Mouse (Mus musculus) MEL-GATA-1-ER (cell line): ENCODE measurements around the gene Npm3.
A peak's percentile ranks its signal among the peaks of the same experiment; 100 is the strongest.

Source experiments
- DNase-seq: peaks from one replicate; pipeline ENCODE4 v3.0.0-alpha.2; 2012; ENCODE audit warnings: low read depth; ENCODE audit errors: extremely low read depth

Npm3 gene

GRCm38 (mm10) chr19:45758671-45759070, 9.3 kb upstream of the Npm3 start:
- no peak for DNase-seq

DNA sequence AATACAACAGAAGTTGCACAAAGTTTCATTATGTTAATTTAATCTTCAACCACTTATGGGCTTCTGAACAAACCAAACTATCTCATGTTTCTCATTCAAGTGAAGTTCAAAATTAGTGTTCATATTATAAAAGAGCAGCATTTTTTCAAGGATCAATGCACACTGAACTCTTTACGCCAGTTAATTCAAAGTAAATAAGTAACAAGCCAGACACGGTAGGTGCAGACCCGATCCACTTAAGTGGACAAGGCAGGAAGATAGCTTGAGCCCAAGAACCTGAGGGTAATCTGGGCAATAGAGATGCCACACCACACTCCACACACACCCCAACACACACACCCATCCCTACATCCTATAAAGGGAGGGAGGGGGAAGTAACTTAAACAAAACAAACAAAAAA, 4.2 kb upstream of the Npm3 start:
- DNase-seq, result no peak

GRCm38 (mm10) chr19:45751881-45752280, 2.5 kb upstream of the Npm3 start:
- DNase-seq, result no peak

GRCm38 (mm10) chr19:45748691-45749242, 624 bp downstream of the Npm3 start:
- peak; percentile 31 for DNase-seq

DNA sequence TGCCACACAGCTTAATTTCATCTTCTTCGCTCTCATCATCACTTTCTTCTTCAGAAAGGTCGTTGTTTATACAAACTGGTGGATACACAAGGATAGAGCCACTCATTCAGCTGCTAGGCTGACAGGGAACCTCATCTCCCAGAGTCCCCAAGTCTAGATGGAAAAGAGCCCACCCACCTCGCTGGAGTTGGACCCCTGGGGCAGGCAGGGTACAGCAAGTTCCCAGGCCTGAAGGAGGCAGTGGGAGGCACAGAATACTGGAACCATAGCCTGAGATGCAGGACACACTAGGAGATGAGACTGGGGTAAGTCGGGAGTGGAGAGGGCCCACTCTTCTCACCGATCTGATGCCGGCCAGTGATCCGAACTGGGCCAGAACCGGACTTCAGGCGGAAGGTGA, 1.2 kb downstream of the Npm3 start:
- DNase-seq, result no peak

GRCm38 (mm10) chr19:45747028-45747867, 2.1 kb downstream of the Npm3 start:
- peak; percentile 84 for DNase-seq

DNA sequence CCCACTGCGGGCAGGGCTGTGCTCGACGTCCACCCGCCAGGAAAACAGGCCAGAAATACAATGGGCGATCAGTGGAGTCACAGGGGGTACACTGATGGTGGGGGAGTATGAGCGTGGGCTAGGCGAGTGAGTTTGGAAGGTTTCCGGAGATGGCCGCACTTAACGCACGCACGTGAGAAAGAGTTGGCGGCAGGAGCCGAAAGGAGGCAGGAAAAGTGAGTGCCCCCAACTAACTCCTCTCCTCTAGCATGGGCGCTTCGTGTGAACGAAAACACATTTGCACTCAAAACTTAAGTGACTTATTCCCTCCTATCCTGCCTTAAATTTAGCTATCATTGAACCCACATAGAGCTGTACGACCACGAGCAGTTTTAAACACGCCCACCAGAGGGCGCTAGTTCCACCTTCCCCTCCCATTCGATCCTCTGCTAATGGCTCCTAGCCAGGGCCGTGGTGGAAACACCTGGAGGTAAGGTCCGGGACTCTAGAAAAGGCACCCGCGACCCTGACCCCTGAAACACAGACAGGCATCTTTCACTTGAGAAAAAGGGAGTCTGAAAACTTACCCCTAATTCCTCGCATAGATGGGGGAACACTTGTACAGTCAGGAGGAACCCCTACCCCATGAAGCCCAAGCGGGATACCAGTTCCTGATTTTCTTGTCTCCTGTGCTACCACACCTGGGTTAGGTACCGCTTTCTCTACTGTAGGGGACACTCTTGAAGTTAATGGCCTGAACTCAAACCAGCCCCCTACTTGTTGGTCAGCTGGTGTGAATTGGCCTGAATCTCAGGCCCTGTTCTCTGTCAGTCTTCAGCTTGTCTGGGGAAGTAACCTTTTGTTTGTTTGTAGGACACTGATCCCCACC, 3.0 kb downstream of the Npm3 start:
- peak; percentile 56 for DNase-seq

GRCm38 (mm10) chr19:45745344-45746152, 3.8 kb downstream of the Npm3 start:
- no peak for DNase-seq

GRCm38 (mm10) chr19:45743619-45744018, 5.8 kb downstream of the Npm3 start:
- DNase-seq, result no peak

DNA sequence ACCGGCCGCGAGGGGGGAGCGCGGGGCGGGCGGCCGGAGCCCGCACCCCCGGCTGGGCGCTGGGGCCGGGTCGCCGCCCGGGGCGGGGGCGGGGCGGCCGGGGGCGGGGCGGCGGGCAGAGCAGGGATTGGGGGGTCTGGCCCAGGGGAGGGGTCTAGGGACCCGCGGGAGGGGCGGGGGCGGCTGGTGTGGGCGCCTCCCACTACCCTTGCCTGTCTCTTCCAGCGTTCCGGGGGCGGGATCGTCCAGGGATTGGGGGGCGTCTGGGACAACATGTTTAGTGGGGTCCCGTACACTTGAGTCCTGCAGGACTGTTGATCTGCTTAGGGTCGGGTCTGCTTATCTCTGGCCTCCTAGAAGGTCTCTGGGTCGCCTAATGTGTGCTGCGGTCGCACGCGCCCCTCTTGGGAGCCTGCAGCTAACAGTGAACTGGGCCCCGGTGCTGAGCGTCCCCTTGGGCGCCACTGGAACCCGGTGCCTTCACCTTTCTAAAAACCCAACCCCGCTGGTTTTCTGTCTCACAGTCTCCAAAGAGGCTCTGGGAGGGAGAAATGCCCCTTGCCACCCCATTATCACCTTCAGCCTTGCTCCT, 6.3 kb downstream of the Npm3 start:
- DNase-seq, result no peak

- DNase-seq, result no peak
Observed at GRCm38 (mm10) chr19:45742218-45742983, 7.0 kb downstream of the Npm3 start, which contains the start of gene Fgf8. TSS of gene Fgf8 (minus strand) at chr19:45742915.

DNA sequence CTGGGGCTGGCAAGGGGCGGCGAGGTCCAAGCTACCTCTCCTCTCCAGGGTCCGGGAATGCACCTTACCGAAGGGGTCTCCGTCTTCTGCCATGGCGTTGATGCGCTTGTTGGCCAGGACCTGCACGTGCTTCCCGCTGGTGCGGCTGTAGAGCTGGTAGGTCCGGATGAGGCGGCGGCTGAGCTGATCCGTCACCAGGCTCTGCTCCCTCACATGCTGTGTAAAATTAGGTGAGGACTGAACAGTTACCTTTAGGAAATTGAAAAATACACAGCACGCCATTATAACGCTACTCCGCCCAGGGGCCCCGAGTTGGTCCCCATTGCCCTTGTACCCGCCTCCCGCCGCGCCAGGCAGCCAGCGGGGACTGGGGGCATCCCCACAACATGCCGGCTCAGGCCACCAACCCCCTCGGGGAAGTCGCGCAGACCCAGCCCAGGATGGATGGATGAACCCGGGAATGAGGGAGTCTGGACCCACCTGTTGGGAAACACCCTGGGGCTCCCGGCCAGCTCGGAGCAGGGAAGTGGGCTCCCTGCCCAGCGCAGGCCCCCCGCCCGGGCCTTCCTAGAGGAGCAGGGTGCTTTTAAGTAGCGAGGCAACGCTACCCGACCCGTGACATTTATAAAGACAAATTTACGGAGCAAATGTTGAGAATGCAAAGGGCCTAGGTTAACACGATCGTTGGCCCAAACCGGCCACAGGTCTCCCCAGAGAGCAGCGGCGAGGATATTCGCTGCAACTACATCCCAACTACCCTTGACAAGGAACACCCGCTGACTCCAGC, 7.8 kb downstream of the Npm3 start:
- DNase-seq, result no peak

- DNase-seq, result no peak
Observed at GRCm38 (mm10) chr19:45740817-45741216, 8.6 kb downstream of the Npm3 start.

GRCm38 (mm10) chr19:45740233-45740632, 9.2 kb downstream of the Npm3 start:
- no peak for DNase-seq

DNA sequence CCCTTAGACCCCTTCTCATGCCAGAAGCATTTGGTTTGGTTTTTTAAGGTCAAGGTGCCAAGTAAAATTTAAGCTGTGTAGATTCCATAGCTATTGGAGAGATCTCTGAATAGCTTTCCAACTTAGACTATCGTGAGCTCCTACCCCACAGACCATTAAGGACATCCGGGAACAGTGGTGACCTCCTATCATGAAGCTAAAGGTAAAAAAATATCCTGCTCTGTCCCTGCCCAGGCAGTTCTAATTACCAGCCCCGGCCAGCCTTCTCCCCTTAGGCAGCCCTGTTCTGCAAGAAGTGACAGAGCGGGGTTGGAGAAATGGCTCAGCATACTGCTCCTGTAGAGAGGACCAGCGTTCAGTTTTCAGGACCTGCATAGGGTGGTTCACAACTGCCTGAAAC, 10.9 kb downstream of the Npm3 start:
- no peak for DNase-seq

DNA sequence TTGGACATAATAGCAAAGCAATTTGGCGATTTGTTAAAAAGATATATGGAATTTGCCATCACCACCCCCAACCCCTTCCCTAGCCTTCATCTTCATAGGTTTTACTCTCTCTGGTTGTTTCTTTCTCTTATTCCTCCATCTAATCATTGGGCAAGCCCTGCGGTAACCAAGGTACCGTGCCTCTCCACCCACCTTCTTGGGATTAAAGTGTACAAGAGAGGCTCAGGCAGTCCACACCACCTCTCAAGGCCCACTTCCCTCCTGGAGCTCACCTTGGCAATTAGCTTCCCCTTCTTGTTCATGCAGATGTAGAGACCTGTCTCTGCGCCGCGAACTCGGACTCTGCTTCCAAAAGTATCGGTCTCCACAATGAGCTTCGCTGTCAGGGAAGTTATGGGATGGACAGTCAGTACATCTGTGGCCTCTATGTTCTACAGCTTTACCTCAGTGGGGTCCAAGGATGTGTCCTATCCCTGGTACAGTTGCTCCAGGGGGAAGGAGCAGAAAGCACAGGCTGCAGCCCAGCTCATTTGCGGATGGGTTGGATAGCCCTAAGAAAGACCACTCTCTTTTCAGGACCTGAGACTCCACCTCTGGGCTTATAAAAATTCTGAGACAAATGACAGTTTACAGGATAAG, 11.4 kb downstream of the Npm3 start:
- no peak for DNase-seq

GRCm38 (mm10) chr19:45737208-45737845, 12.1 kb downstream of the Npm3 start:
- no peak for DNase-seq

GRCm38 (mm10) chr19:45736855-45737207, 12.6 kb downstream of the Npm3 start:
- DNase-seq, result peak; percentile 29
